Mouse (Mus musculus) testis, adult 2 months (tissue): ENCODE measurements at regions not wholly inside any gene's neighbourhood (a gene's known extent, or its start where the extent isn't known, plus 50 kb on each side); places are given as distances from the start of the nearest gene placed in this dataset.

ENCODE experiments used
- CTCF ChIP-seq: fragments of 200-500 bp; IDR thresholded peaks from 2 replicates; pipeline ENCODE4 v1.5.1; 2012; ENCODE audit warnings: low read depth, mild to moderate bottlenecking, inconsistent platforms, low read length, moderate library complexity; ENCODE audit not compliant: control insufficient read depth, insufficient read depth, insufficient replicate concordance
- POLR2A ChIP-seq: fragments of 200-500 bp; IDR thresholded peaks from 2 replicates; pipeline ENCODE4 v1.6.1; 2012; ENCODE audit warnings: low read depth, mild to moderate bottlenecking, inconsistent platforms, low read length, moderate library complexity; ENCODE audit not compliant: control insufficient read depth

DNA sequence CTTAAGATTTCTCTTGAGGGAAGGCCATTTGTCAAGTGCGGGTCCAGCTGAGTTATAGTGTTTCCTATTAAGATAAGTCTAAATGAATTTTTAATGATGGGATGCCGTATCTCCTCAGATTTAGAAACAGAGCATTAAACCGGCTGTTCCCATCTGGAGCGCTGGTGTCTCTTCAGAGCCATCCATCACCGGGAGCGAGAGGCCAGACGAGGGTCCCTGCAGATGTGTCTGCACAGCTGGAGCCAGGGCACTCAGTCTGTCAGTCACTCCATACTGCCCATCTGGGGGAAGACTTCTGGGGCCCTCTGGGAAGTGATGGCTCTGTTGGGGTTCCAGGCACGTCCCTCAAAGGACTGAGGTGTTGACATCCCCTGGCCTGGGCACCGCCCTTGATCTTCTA, 419.2 kb downstream of the Ajap1 start:
- no peak for TF ChIP-seq CTCF
- TF ChIP-seq POLR2A = no peak
